Mouse (Mus musculus): ENCODE data around the gene Anapc15. TPM values are rescaled to one million over a fixed set of nuclear protein-coding genes. Genes with fewer than 3 reads are reported as not detected.

The Anapc15 gene
- polyA plus RNA-seq, 1 experiment from 2014 or later: 36.3 TPM

DNA sequence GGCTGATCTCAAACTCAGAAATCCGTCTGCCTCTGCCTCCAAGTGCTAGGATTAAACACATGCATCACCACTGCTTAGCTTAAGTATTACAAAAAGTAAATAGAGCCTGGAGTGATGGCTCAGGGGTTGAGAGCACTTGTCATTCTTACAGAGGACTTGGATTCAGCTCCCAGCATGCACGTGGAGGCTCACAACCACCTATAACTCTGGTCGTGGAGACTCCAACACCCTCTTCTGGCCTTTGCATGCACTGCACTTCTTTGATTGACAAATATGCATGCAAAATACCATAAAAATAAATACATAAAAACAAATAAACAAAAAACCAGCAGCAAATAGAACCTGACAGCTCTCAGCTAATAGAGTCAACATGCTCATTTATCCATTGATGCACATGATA lies 1.2 kb upstream of the Anapc15 start:
- Histone ChIP-seq H3K27ac (ENCODE audit: low read length) (no peak overlapping the region), H3K27me3 (ENCODE audit: control insufficient read depth, insufficient read depth, low read depth, low read length) (no peaks in the 10 kb centered on the region), H3K36me3 (ENCODE audit: control insufficient read depth, insufficient read depth) (no peaks in the 10 kb centered on the region), H3K4me2 (ENCODE audit: low read depth, low read length) (no peak overlapping the region), H3K9ac (ENCODE audit: low read depth, low read length) (no peak overlapping the region), H3K4me3 (ENCODE audit: low read depth, low read length) (no peak overlapping the region), H3K4me1 (ENCODE audit: control insufficient read depth, low read depth, low read length) (no peaks in the 10 kb centered on the region), H3K9me3 (replicated peaks; ENCODE audit: control insufficient read depth, low read length) (no peaks in the 10 kb centered on the region)
- no peak for ATAC-seq (ENCODE audit: low read depth)
- 53% methylated on average over 3 of the region's 3 CpGs for WGBS (ENCODE audit: insufficient replicate concordance)

DNA sequence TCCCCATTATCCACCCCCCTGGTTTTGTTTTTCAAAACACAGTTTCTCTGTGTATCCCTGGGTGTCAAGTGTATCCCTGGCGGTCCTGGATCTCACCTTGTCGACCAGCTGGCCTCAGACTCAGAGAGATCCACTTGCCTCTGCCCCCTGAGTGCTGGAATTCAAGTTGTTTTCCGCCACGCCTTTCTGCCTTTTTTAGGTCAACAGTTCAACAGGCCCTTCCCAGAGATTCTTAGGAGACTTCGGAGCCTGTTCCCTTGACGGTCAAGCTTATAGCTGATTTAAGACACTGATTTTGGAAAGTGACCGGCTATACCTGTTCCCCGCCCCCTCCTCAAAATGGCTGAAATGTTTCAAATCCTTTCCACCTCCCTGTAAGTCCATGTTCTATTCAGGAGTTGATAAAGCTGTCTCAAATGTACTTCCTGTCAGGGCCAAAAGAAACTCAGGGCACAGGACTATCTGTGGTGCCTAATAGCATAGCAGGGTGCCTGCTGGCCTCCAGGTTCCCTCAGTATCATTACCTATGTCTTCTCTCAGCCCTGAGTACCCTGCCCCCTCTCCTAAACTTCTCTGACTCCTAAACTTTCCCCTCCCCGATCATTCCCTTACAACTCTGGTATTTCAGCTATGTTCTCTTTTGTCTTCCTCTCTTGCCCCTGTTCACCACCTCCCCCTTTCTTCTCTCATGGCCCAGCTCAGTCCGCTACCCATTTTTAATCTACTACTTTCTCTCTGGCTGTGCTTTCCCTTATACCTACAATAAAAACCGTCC lies 3.2 kb downstream of the Anapc15 start:
- Histone ChIP-seq H3K36me3 (ENCODE audit: control insufficient read depth, insufficient read depth) (no peaks in the 10 kb centered on the region), H3K27me3 (ENCODE audit: control insufficient read depth, insufficient read depth, low read depth, low read length) (no peaks in the 10 kb centered on the region), H3K9ac (ENCODE audit: low read depth, low read length) (no peak overlapping the region), H3K4me1 (ENCODE audit: control insufficient read depth, low read depth, low read length) (no peaks in the 10 kb centered on the region), H3K4me3 (ENCODE audit: low read depth, low read length) (no peak overlapping the region), H3K27ac (ENCODE audit: low read length) (no peak overlapping the region), H3K9me3 (replicated peaks; ENCODE audit: control insufficient read depth, low read length) (no peaks in the 10 kb centered on the region), H3K4me2 (ENCODE audit: low read depth, low read length) (no peak overlapping the region)
- no peak for ATAC-seq (ENCODE audit: low read depth)
- 70% methylated on average over 11 of the region's 11 CpGs for WGBS (ENCODE audit: insufficient replicate concordance)

- Histone ChIP-seq H3K9ac (ENCODE audit: low read depth, low read length) (no peak overlapping the region), H3K36me3 (ENCODE audit: control insufficient read depth, insufficient read depth) (no peaks in the 10 kb centered on the region), H3K27me3 (ENCODE audit: control insufficient read depth, insufficient read depth, low read depth, low read length) (no peaks in the 10 kb centered on the region), H3K4me1 (ENCODE audit: control insufficient read depth, low read depth, low read length) (no peaks in the 10 kb centered on the region), H3K4me2 (ENCODE audit: low read depth, low read length) (no peak overlapping the region), H3K27ac (ENCODE audit: low read length) (no peak overlapping the region), H3K4me3 (ENCODE audit: low read depth, low read length) (no peak overlapping the region), H3K9me3 (replicated peaks; ENCODE audit: control insufficient read depth, low read length) (no peaks in the 10 kb centered on the region)
- whole genome bisulfite sequencing (ENCODE audit: insufficient replicate concordance): 81% methylated on average over 4 of the region's 4 CpGs
- ATAC-seq (ENCODE audit: low read depth): no peak
Observed at GRCm38 (mm10) chr7:101867482-101867881, 4.0 kb downstream of the Anapc15 start.

- ATAC-seq (ENCODE audit: low read depth): no peak
- Histone ChIP-seq H3K9me3 (replicated peaks; ENCODE audit: control insufficient read depth, low read length) (no peaks in the 10 kb centered on the region), H3K4me1 (ENCODE audit: control insufficient read depth, low read depth, low read length) (no peaks in the 10 kb centered on the region), H3K4me3 (ENCODE audit: low read depth, low read length) (no peak overlapping the region), H3K27me3 (ENCODE audit: control insufficient read depth, insufficient read depth, low read depth, low read length) (no peaks in the 10 kb centered on the region), H3K9ac (ENCODE audit: low read depth, low read length) (no peak overlapping the region), H3K27ac (ENCODE audit: low read length) (no peak overlapping the region), H3K36me3 (ENCODE audit: control insufficient read depth, insufficient read depth) (no peaks in the 10 kb centered on the region), H3K4me2 (ENCODE audit: low read depth, low read length) (no peak overlapping the region)
- WGBS (ENCODE audit: insufficient replicate concordance): 65% methylated on average over 13 of the region's 13 CpGs
Observed at GRCm38 (mm10) chr7:101868241-101869162, 5.0 kb downstream of the Anapc15 start.

DNA sequence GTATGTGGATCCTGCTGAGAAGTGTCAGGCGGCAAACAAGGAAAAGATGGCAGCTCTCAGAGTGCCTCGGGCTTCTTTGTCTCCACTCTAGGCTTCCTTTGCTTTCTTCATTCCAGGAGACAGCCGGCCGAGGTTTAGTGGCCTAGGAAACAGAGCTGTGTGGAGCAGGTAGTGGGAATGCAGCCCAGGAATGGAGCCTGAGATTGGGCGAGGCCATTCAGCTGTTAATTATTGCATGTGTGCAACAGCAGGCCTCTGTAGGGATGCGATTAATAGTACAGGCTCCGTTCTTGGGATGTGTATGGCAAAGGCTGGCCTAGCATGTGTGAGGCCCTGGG lies 5.6 kb downstream of the Anapc15 start:
- no peaks in the 10 kb centered on the region for H3K4me1 ChIP-seq (ENCODE audit: control insufficient read depth, low read depth, low read length)
- no peak overlapping the region for H3K4me3 ChIP-seq (ENCODE audit: low read depth, low read length)
- WGBS (ENCODE audit: insufficient replicate concordance): 64% methylated on average over 7 of the region's 7 CpGs
- H3K9ac ChIP-seq (ENCODE audit: low read depth, low read length): no peak overlapping the region
- no peaks in the 10 kb centered on the region for H3K9me3 ChIP-seq (replicated peaks; ENCODE audit: control insufficient read depth, low read length)
- H3K4me2 ChIP-seq (ENCODE audit: low read depth, low read length): no peak overlapping the region
- no peaks in the 10 kb centered on the region for H3K36me3 ChIP-seq (ENCODE audit: control insufficient read depth, insufficient read depth)
- H3K27ac ChIP-seq (ENCODE audit: low read length): no peak overlapping the region
- no peaks in the 10 kb centered on the region for H3K27me3 ChIP-seq (ENCODE audit: control insufficient read depth, insufficient read depth, low read depth, low read length)
- no peak for ATAC-seq (ENCODE audit: low read depth)

DNA sequence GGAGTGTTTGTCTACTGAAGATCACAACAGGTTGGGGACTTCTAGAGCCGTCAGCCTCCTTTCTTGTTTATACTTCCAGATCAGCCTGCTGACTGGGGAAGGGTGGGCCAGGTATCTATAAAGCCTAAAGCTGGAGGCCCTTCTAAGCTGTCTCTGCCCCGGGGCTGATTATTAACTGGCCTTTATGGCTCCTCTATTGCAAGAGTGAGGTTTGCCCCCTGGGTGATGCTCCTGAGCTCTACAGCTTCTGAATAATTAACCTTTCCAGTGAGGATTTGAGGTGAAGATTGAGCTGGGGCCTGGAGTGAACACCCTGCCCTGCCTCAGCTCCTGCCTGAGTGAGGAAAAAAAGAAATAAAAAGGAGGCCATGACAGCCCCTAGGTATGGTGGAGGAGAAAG lies 7.1 kb downstream of the Anapc15 start, which contains the start of gene Folr1:
Gene Folr1, minus strand, starts transcription at position 160 of the 400 bp plus-strand sequence.
- no peak for ATAC-seq (ENCODE audit: low read depth)
- no peak within 1 kb of the TSS for H3K4me3 ChIP-seq (ENCODE audit: low read depth, low read length)
- 56% methylated on average over 2 of the region's 2 CpGs for WGBS (ENCODE audit: insufficient replicate concordance)
- no peaks in the 10 kb centered on the region for H3K9me3 ChIP-seq (replicated peaks; ENCODE audit: control insufficient read depth, low read length)
- no peak within 1 kb of the TSS for H3K27ac ChIP-seq (ENCODE audit: low read length)
- no peak within 1 kb of the TSS for H3K4me2 ChIP-seq (ENCODE audit: low read depth, low read length)
- H3K9ac ChIP-seq (ENCODE audit: low read depth, low read length): no peak within 1 kb of the TSS
- no peaks in the 10 kb centered on the region for H3K36me3 ChIP-seq (ENCODE audit: control insufficient read depth, insufficient read depth)
- no peaks in the 10 kb centered on the region for H3K4me1 ChIP-seq (ENCODE audit: control insufficient read depth, low read depth, low read length)
- H3K27me3 ChIP-seq (ENCODE audit: control insufficient read depth, insufficient read depth, low read depth, low read length): no peaks in the 10 kb centered on the region

GRCm38 (mm10) chr7:101871296-101871695 lies 7.8 kb downstream of the Anapc15 start:
- peak; percentile 51; the same call in 1 of the 2 replicates for ATAC-seq (ENCODE audit: low read depth)
- H3K27ac ChIP-seq (ENCODE audit: low read length): no peak overlapping the region
- no peaks in the 10 kb centered on the region for H3K4me1 ChIP-seq (ENCODE audit: control insufficient read depth, low read depth, low read length)
- no peak overlapping the region for H3K4me2 ChIP-seq (ENCODE audit: low read depth, low read length)
- no peaks in the 10 kb centered on the region for H3K9me3 ChIP-seq (replicated peaks; ENCODE audit: control insufficient read depth, low read length)
- WGBS (ENCODE audit: insufficient replicate concordance): 60% methylated on average over 3 of the region's 3 CpGs
- H3K9ac ChIP-seq (ENCODE audit: low read depth, low read length): no peak overlapping the region
- H3K36me3 ChIP-seq (ENCODE audit: control insufficient read depth, insufficient read depth): no peaks in the 10 kb centered on the region
- H3K4me3 ChIP-seq (ENCODE audit: low read depth, low read length): no peak overlapping the region
- no peaks in the 10 kb centered on the region for H3K27me3 ChIP-seq (ENCODE audit: control insufficient read depth, insufficient read depth, low read depth, low read length)

GRCm38 (mm10) chr7:101875978-101876377 lies 12.5 kb downstream of the Anapc15 start:
- WGBS (ENCODE audit: insufficient replicate concordance): 61% methylated on average over 1 of the region's 1 CpGs
- no peaks in the 10 kb centered on the region for H3K4me1 ChIP-seq (ENCODE audit: control insufficient read depth, low read depth, low read length)
- H3K27ac ChIP-seq (ENCODE audit: low read length): no peak overlapping the region
- no peaks in the 10 kb centered on the region for H3K36me3 ChIP-seq (ENCODE audit: control insufficient read depth, insufficient read depth)
- no peak overlapping the region for H3K4me3 ChIP-seq (ENCODE audit: low read depth, low read length)
- no peak overlapping the region for H3K9ac ChIP-seq (ENCODE audit: low read depth, low read length)
- no peaks in the 10 kb centered on the region for H3K9me3 ChIP-seq (replicated peaks; ENCODE audit: control insufficient read depth, low read length)
- H3K27me3 ChIP-seq (ENCODE audit: control insufficient read depth, insufficient read depth, low read depth, low read length): no peaks in the 10 kb centered on the region
- no peak for ATAC-seq (ENCODE audit: low read depth)
- H3K4me2 ChIP-seq (ENCODE audit: low read depth, low read length): no peak overlapping the region

- ATAC-seq (ENCODE audit: low read depth): no peak
- 49% methylated on average over 4 of the region's 4 CpGs for WGBS (ENCODE audit: insufficient replicate concordance)
- Histone ChIP-seq H3K4me2 (ENCODE audit: low read depth, low read length) (no peak overlapping the region), H3K36me3 (ENCODE audit: control insufficient read depth, insufficient read depth) (no peaks in the 10 kb centered on the region), H3K9ac (ENCODE audit: low read depth, low read length) (no peak overlapping the region), H3K9me3 (replicated peaks; ENCODE audit: control insufficient read depth, low read length) (no peaks in the 10 kb centered on the region), H3K27me3 (ENCODE audit: control insufficient read depth, insufficient read depth, low read depth, low read length) (no peaks in the 10 kb centered on the region), H3K27ac (ENCODE audit: low read length) (no peak overlapping the region), H3K4me1 (ENCODE audit: control insufficient read depth, low read depth, low read length) (no peaks in the 10 kb centered on the region), H3K4me3 (ENCODE audit: low read depth, low read length) (no peak overlapping the region)
Observed at GRCm38 (mm10) chr7:101880855-101881254, 17.3 kb downstream of the Anapc15 start.
